Mouse (Mus musculus): ENCODE results near the gene Epp13.
"Not testable (repeated sequence)": the region's sequence is repeated elsewhere in the genome, so short reads cannot be mapped to it uniquely, and the experiment has no call there.

Epp13 gene

GRCm38 (mm10) chr7:6252410-6252809 is at the start of gene Epp13:
Epp13 (plus strand) TSS chr7:6252710.
- no peak for DNase-seq (ENCODE audit: low read depth)

GRCm38 (mm10) chr7:6204200-6204599 is 48.3 kb upstream of the Epp13 start:
- DNase-seq (ENCODE audit: low read depth) = no peak

GRCm38 (mm10) chr7:6213144-6213543 is 39.4 kb upstream of the Epp13 start:
- DNase-seq (ENCODE audit: low read depth) = peak; percentile 50

- DNase-seq (ENCODE audit: low read depth) = not testable (repeated sequence)
Observed at GRCm38 (mm10) chr7:6214691-6215090, 37.8 kb upstream of the Epp13 start.

GRCm38 (mm10) chr7:6220147-6220546 is 32.4 kb upstream of the Epp13 start:
- no peak for DNase-seq (ENCODE audit: low read depth)

GRCm38 (mm10) chr7:6221978-6222377 is 30.5 kb upstream of the Epp13 start, which contains the start of gene Zscan5b:
Zscan5b (plus strand) TSS chr7:6222278.
- DNase-seq (ENCODE audit: low read depth) = no peak

- DNase-seq (ENCODE audit: low read depth) = peak; percentile 52
Observed at GRCm38 (mm10) chr7:6228491-6228890, 24.0 kb upstream of the Epp13 start.

- DNase-seq (ENCODE audit: low read depth) = no peak
Observed at GRCm38 (mm10) chr7:6239787-6240186, 12.7 kb upstream of the Epp13 start.

- peak; percentile 71 for DNase-seq (ENCODE audit: low read depth)
Observed at GRCm38 (mm10) chr7:6240841-6241425, 11.6 kb upstream of the Epp13 start.

GRCm38 (mm10) chr7:6244361-6245292 is 7.9 kb upstream of the Epp13 start:
- no peak for DNase-seq (ENCODE audit: low read depth)

GRCm38 (mm10) chr7:6254451-6254850 is 1.9 kb downstream of the Epp13 start:
- no peak for DNase-seq (ENCODE audit: low read depth)

GRCm38 (mm10) chr7:6257386-6257785 is 4.9 kb downstream of the Epp13 start:
- no peak for DNase-seq (ENCODE audit: low read depth)

GRCm38 (mm10) chr7:6258232-6259220 is 6.0 kb downstream of the Epp13 start:
- no peak for DNase-seq (ENCODE audit: low read depth)

GRCm38 (mm10) chr7:6260004-6260403 is 7.5 kb downstream of the Epp13 start:
- DNase-seq (ENCODE audit: low read depth) = not testable (repeated sequence)

GRCm38 (mm10) chr7:6262120-6262519 is 9.6 kb downstream of the Epp13 start:
- DNase-seq (ENCODE audit: low read depth) = peak; percentile 31

- DNase-seq (ENCODE audit: low read depth) = no peak
Observed at GRCm38 (mm10) chr7:6262984-6263383, 10.5 kb downstream of the Epp13 start.

- DNase-seq (ENCODE audit: low read depth) = peak; percentile 51
Observed at GRCm38 (mm10) chr7:6265695-6266094, 13.2 kb downstream of the Epp13 start.

- no peak for DNase-seq (ENCODE audit: low read depth)
Observed at GRCm38 (mm10) chr7:6277906-6278305, 25.4 kb downstream of the Epp13 start.

- peak; percentile 93 for DNase-seq (ENCODE audit: low read depth)
Observed at GRCm38 (mm10) chr7:6282749-6283148, 30.2 kb downstream of the Epp13 start.

- peak; percentile 91 for DNase-seq (ENCODE audit: low read depth)
Observed at GRCm38 (mm10) chr7:6283451-6284075, 31.1 kb downstream of the Epp13 start.

- no peak for DNase-seq (ENCODE audit: low read depth)
Observed at GRCm38 (mm10) chr7:6284442-6285012, 32.0 kb downstream of the Epp13 start.

All from NIH3T3 (cell line).